Mouse (Mus musculus) mouse embryonic stem cell (cell line): ENCODE data around the gene Tulp4.
"Not testable (repeated sequence)": the region's sequence is repeated elsewhere in the genome, so short reads cannot be mapped to it uniquely, and the experiment has no call there.

Experiments used
- in situ Hi-C, 2 experiments: fragments of 300-500 bp; cut with MboI; formaldehyde crosslinking; loops; 1 replicate in 1 of 2; 3 replicates in 1 of 2; pipeline ENCODE4 v1.14.3; 2019 to 2020; ENCODE audit warnings: low sequenced_read_pairs in 2 of 2, low pct_unique_long_range_greater_than_20kb in 1 of 2, mixed read lengths in 1 of 2; ENCODE audit not compliant: unreplicated experiment in 1 of 2

Gene Tulp4

GRCm38 (mm10) chr17:6251298-6251697, 145.1 kb downstream of the Tulp4 start:
- in situ Hi-C loops = not testable (repeated sequence)

- in situ Hi-C loops = not testable (repeated sequence)
These were observed 150.3 kb downstream of the Tulp4 start, which contains the start of gene Tmem181a for GRCm38 (mm10) chr17:6256400-6257069. Tmem181a (plus strand) TSS chr17:6256860.

DNA sequence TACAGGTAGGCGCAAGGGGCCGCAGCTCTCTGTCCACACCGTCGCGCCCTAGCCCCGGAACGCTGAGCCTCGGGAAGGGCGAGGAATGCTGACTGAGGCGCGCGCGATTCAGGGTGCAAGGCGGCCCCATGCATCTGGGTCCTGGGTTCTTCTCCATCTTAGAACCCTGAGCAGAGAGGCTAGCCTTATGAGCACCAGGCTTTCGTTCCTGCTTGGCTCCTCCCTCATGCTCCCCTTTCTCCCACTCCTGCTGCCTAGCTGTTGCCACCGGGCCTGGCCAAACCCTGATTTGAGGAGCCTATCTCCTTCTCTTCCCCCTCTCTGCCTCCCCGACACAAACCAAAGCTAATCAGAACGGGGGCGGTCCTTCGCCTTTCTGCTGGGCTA, 150.8 kb downstream of the Tulp4 start:
- in situ Hi-C loops = not testable (repeated sequence)

DNA sequence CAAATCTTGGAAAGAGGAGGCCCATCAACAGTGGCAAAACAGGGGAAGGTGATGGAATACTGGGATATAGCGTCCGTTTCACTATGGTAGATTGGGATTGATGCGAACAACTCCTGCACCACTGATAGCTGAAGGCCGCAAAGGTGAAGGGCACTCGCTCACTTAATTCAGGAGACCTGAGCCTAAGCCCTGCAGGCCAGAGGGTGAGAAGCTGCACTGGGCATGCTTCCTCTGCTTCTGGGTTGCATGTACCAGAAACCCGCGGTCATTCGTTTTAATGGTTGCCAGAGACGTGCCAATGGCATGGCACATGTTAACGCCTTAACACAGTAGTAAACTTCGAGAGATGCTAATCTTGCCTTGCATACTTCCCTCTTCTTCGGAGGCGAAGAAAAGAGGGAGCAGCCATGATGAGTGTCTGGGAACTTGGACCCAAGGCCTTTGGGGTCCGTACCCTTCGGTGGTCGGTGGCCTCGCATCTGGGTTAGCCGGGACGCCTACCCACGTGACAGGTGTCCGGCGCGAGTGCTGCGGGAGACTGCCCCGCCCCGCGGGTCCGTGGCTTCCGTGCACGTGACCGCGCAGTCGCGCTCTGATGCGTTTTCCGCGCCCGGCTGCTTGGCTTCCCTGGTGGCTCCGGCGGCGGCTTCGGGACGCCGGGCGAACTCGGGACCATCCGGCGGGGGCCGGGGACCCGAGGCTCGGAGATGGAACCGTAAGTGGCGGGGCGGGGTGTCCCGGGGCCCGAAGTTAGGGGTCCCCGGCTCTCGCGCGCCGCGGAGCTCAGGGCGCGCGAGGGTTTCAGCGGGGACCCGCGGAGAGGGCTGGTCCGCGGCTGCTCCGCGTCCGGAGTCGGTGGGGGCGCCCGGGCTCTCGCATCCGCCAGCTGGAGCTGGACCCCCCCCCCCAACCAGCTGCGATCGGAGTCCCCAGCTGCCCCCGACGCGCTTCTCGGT, 163.9 kb downstream of the Tulp4 start:
- in situ Hi-C loops = not testable (repeated sequence)

GRCm38 (mm10) chr17:6270840-6271239, 164.6 kb downstream of the Tulp4 start:
- in situ Hi-C loops = not testable (repeated sequence)

DNA sequence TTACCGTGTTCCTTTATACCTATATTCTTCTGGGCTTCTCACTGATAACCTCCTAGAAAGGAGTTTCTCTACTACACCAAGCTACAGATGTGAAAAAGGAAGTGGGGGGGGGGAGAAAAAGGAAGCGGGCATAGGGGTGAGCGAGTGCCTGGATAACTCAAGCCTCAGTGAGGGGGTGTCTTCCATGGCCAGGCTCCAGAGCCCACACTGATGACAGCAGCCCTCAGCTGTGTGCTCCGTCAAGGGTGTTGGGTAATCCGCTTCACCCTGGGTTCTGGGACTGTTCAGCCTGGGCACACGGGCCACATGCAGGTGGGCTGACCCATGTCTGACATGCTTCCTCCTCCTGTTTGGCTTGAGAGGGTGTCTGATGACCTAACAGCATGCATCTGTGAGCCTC, 165.7 kb downstream of the Tulp4 start:
- in situ Hi-C loops = not testable (repeated sequence)

GRCm38 (mm10) chr17:6274693-6275092, 168.5 kb downstream of the Tulp4 start:
- in situ Hi-C loops = not testable (repeated sequence)

GRCm38 (mm10) chr17:6279205-6279604, 173.0 kb downstream of the Tulp4 start:
- in situ Hi-C loops = not testable (repeated sequence)

- in situ Hi-C loops = not testable (repeated sequence)
These were observed 173.5 kb downstream of the Tulp4 start for GRCm38 (mm10) chr17:6279772-6280171.

DNA sequence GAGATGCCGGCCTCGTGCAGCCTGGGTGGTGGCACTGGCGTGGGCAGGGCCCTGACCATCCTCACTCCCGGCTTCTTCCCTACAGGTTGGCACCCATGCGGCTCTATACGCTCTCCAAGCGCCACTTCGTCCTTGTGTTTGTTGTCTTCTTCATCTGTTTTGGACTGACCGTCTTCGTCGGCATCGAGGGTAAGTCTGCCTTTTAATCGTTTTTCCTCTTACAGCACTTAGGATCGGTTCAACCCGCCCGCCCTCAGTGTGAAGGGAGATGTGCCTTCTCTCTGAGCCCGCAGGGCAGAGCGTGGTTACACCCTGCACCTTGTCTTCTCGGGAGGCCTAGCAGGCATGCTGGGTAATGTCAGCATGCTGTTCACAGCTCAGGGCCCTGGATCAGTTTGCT, 174.3 kb downstream of the Tulp4 start:
- in situ Hi-C loops = not testable (repeated sequence)

- in situ Hi-C loops = not testable (repeated sequence)
These were observed 176.9 kb downstream of the Tulp4 start for GRCm38 (mm10) chr17:6283137-6283536.

DNA sequence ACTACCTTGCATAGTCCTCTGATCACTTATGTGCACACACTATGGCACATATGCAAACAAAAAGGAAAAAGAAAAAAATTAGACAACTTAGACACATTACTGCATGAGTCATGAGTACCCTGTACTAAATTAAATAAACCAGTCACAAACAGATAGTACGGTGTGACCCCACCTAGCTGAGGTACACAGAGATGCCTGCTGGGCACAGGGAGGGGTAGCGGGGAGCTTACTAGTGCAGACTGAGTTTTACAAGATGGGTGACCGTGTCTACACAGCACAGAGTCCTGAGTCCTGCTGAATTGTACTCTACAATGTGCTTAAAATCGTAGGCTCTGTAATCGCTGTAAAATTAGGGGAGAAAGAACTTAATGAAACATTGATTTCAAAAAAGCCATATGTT, 179.9 kb downstream of the Tulp4 start:
- in situ Hi-C loops = not testable (repeated sequence)

GRCm38 (mm10) chr17:6289045-6289444, 182.8 kb downstream of the Tulp4 start:
- in situ Hi-C loops = not testable (repeated sequence)

- in situ Hi-C loops = not testable (repeated sequence)
These were observed 187.6 kb downstream of the Tulp4 start for GRCm38 (mm10) chr17:6293882-6294281.

- in situ Hi-C loops = not testable (repeated sequence)
These were observed 191.0 kb downstream of the Tulp4 start for GRCm38 (mm10) chr17:6297060-6297795.

DNA sequence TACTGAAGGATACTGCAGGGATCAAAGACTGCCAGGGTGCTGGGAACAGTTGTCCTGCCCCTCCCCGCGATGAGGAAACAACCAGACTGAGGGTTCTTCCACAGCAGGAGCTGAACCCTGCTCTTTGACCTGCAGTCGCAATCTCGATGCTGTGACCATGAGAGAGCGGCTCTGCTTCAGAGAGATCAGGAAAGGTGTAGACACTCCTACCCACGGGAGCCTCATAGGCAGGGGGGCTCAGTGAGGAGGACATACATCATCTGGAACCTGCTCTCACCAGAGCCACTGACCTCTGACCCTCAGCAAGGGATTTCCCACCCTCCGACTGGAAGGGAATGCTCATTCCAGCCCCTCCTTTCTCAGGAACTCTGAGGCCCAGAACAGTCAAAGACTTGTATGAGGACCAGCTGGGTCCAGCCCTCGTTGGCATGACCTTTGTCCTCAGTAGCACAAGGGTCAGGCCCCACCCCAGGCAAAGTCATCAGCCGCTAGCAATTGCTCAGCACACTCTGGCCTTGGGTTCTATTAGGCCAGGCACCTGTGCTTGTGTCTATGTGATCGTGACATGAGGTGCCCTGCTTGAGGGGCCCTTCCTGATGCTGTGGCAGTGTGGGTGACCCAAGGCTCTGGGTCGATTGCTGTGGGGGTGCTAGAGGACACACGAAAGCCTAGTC, 194.1 kb downstream of the Tulp4 start:
- in situ Hi-C loops = not testable (repeated sequence)
